Mouse (Mus musculus): ENCODE results near the gene Cep131. TPM values are rescaled to one million over a fixed set of nuclear protein-coding genes. Genes with fewer than 3 reads are reported as not detected.

The Cep131 gene
- polyA plus RNA-seq, 1 experiment from 2014 or later, result 51.9 TPM

DNA sequence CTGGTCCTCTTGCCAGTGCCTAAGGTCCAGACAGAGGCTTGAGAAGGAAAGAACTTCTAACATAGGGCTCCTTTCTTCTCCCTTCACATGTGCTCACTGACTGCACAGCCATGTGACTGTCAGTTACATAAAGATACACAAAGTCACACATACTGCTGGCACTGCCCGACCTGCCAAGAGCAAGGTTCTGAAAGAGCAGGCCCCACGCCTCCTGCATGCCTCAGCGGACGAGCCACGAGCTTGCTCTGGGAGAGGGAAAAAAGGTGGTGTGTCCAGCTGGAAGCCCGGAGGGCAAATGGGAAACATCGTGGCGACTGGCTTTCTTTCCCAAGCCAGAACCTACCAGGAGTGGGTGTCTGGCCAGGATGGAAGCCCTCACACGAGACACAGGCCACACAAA is 21.2 kb upstream of the Cep131 start:
- WGBS, result 85% methylated on average over 9 of the region's 9 CpGs

DNA sequence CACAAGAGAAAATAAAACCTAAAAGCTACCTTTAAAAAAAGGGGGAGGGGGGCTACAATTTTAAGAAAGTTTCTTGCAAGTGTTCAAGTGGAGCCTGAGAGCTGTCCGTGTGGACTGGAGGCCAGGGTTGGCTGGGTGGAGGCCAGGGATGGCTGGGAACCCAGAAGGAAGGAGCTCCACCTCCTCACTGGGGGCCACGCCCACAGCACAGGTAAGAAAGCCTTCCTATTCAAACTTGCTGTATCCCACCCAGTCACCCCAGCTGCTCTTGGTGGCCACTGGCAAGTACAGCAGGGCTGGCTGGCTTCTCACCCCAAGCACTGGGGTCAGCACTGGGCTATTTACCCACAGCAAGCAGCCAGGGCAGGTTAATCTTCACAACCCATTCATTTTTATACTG is 20.4 kb upstream of the Cep131 start:
- Histone ChIP-seq H3K4me1 (replicated peaks; ENCODE audit: control insufficient read depth, insufficient read depth, low read length) (no peaks in the 10 kb centered on the region), H3K36me3 (ENCODE audit: control insufficient read depth, insufficient read depth, low read length) (no peaks in the 10 kb centered on the region; the same call in 1 of the 2 replicates), H3K27me3 (ENCODE audit: control insufficient read depth, insufficient read depth, low read length) (no peaks in the 10 kb centered on the region), H3K9me3 (ENCODE audit: control insufficient read depth, low read length) (no peaks in the 10 kb centered on the region), H3K9ac (ENCODE audit: low read length) (no peak overlapping the region), H3K4me2 (ENCODE audit: low read depth, low read length, severe bottlenecking) (no peak overlapping the region), H3K27ac (ENCODE audit: low read depth, low read length) (no peak overlapping the region), H3K4me3 (ENCODE audit: low read depth, low read length) (no peak overlapping the region)
- no peak for DNase-seq (ENCODE audit: low spot score)
- 69% methylated on average over 2 of the region's 2 CpGs for WGBS
- no peak for ATAC-seq (replicated peaks; ENCODE audit: low FRiP score)

More for the DNA sequence above, 21.2 kb upstream of the Cep131 start:
- no peaks in the 10 kb centered on the region for H3K9me3 ChIP-seq (ENCODE audit: control insufficient read depth, low read length)
- H3K9ac ChIP-seq (ENCODE audit: low read length), result no peak overlapping the region
- no peaks in the 10 kb centered on the region; the same call in 1 of the 2 replicates for H3K36me3 ChIP-seq (ENCODE audit: control insufficient read depth, insufficient read depth, low read length)
- no peak overlapping the region for H3K4me2 ChIP-seq (ENCODE audit: low read depth, low read length, severe bottlenecking)
- no peak for DNase-seq (ENCODE audit: low spot score)
- no peak for ATAC-seq (replicated peaks; ENCODE audit: low FRiP score)
- H3K27ac ChIP-seq (ENCODE audit: low read depth, low read length), result no peak overlapping the region
- no peak overlapping the region for H3K4me3 ChIP-seq (ENCODE audit: low read depth, low read length)
- H3K27me3 ChIP-seq (ENCODE audit: control insufficient read depth, insufficient read depth, low read length), result no peaks in the 10 kb centered on the region
- no peaks in the 10 kb centered on the region for H3K4me1 ChIP-seq (replicated peaks; ENCODE audit: control insufficient read depth, insufficient read depth, low read length)

DNA sequence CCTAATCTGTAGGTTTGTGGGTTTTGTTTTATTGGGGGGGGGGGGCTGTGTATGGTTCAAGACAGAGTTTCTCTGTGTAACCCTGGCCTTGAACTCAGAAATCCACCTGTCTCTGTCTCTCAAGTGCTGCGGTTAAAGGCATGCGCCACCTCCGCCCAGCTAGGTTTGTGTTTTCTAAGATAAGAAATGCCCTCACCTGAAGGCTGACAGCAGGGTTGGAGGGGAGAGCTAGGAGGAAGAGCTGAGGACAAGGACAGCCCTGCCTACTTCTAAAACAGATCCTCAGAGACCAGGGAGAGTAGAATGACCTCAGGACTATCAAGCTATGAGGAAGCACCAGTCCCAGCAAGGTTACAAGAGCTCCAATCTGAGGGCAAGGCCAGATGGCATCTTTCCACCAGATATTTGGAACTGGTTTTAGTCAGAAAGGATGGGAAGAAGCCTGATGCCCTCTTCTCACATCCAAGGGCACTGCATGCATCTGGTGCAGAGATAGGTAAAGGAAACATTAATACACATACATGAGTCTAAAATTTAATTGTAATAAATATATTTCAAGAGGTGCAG is 16.9 kb upstream of the Cep131 start:
- no peaks in the 10 kb centered on the region for H3K9me3 ChIP-seq (ENCODE audit: control insufficient read depth, low read length)
- no peak overlapping the region for H3K27ac ChIP-seq (ENCODE audit: low read depth, low read length)
- no peak for ATAC-seq (replicated peaks; ENCODE audit: low FRiP score)
- DNase-seq (ENCODE audit: low spot score), result no peak
- no peaks in the 10 kb centered on the region; the same call in 1 of the 2 replicates for H3K36me3 ChIP-seq (ENCODE audit: control insufficient read depth, insufficient read depth, low read length)
- H3K4me3 ChIP-seq (ENCODE audit: low read depth, low read length), result no peak overlapping the region
- H3K4me2 ChIP-seq (ENCODE audit: low read depth, low read length, severe bottlenecking), result no peak overlapping the region
- no peaks in the 10 kb centered on the region for H3K27me3 ChIP-seq (ENCODE audit: control insufficient read depth, insufficient read depth, low read length)
- peaks cover 8% of the 10 kb centered on the region for H3K4me1 ChIP-seq (replicated peaks; ENCODE audit: control insufficient read depth, insufficient read depth, low read length)
- 97% methylated on average over 3 of the region's 3 CpGs for WGBS
- H3K9ac ChIP-seq (ENCODE audit: low read length), result no peak overlapping the region

DNA sequence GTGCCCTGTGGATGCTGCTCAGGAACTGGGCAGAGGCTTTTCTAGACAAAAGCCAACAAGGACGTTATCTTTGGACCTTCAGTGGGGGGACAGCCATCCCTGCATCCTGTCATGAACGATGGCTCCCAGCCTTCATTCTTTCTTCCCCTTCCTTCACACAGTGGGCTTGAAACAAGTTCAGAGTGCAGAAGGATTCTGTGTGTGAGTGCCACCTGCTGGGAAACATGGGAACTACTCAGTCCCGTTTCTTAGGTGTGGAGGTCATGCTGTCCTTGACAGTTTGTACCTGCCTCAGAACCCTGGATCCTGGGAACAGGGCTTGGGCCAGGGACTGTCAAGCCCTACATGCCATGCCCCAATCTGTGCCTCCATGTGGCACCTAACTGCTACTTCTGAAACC is 14.4 kb upstream of the Cep131 start:
- Histone ChIP-seq H3K9ac (ENCODE audit: low read length) (no peak overlapping the region), H3K27ac (ENCODE audit: low read depth, low read length) (no peak overlapping the region), H3K9me3 (ENCODE audit: control insufficient read depth, low read length) (no peaks in the 10 kb centered on the region), H3K4me2 (ENCODE audit: low read depth, low read length, severe bottlenecking) (no peak overlapping the region), H3K36me3 (ENCODE audit: control insufficient read depth, insufficient read depth, low read length) (no peaks in the 10 kb centered on the region; the same call in 1 of the 2 replicates), H3K27me3 (ENCODE audit: control insufficient read depth, insufficient read depth, low read length) (no peaks in the 10 kb centered on the region), H3K4me1 (replicated peaks; ENCODE audit: control insufficient read depth, insufficient read depth, low read length) (peaks cover 16% of the 10 kb centered on the region), H3K4me3 (ENCODE audit: low read depth, low read length) (no peak overlapping the region)
- DNase-seq (ENCODE audit: low spot score), result peak; percentile 79
- WGBS, result 5% methylated on average over 3 of the region's 3 CpGs
- ATAC-seq (replicated peaks; ENCODE audit: low FRiP score), result no peak

DNA sequence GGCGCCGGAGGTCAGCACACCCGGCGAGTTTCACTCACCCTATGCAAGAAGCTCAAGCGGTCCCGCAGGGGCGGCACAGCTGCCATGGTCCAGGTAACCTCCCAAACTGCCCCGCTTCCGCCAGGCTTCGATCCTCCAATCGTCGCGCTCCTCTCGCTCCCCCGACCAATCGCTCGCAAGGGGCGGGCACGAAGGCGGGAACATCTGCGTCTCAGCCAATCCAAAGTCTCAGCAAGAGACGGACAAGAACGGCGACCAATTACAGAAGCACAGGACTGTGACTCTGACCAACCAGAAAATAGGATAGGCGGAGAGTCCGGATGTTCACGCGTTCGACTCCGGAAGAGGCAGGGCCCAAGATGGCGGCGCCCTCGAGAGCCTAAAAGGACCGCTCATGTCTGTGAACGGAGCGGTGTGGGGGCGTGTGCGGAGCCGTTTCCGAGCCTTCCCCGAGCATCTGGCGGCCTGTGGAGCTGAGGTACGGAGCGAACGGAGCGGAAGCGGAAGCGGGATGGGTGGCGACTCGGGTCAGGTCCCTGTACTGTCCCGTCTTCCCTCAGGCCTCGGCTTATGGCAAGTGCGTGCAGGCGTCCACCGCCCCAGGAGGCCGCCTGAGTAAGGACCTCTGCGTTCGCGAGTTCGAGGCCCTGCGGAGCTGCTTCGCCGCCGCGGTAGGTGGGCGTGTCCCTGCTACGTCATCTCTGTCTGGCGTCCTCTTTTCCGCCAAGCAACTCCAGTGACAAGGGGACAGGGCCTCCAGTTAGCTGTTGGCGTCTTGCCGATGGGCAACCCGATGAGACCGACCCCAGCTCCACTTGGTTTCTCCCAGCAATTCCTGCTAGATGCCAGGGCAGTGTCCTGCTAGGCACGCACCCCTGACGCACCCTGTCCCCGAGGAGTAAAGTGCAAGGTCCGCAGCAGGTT is 12.2 kb upstream of the Cep131 start, which contains the start of the genes Tepsin and Ndufaf8:
Gene Tepsin (minus strand): TSS at position 144 of the 924 bp plus-strand sequence.
Gene Ndufaf8 (plus strand): TSS at position 341 of the 924 bp plus-strand sequence.
- H3K9ac ChIP-seq (ENCODE audit: low read length), result peak within 1 kb of the TSS; percentile 81
- no peaks in the 10 kb centered on the region for H3K9me3 ChIP-seq (ENCODE audit: control insufficient read depth, low read length)
- peak within 1 kb of the TSS; percentile 82 for H3K27ac ChIP-seq (ENCODE audit: low read depth, low read length)
- peak within 1 kb of the TSS; percentile 92 for H3K4me2 ChIP-seq (ENCODE audit: low read depth, low read length, severe bottlenecking)
- H3K4me1 ChIP-seq (replicated peaks; ENCODE audit: control insufficient read depth, insufficient read depth, low read length), result peaks cover 16% of the 10 kb centered on the region
- DNase-seq (ENCODE audit: low spot score) (peak; percentile 98), ATAC-seq (replicated peaks; ENCODE audit: low FRiP score) (peak; percentile 98)
- WGBS, result under 1% methylated on average over 77 of the region's 77 CpGs
- H3K27me3 ChIP-seq (ENCODE audit: control insufficient read depth, insufficient read depth, low read length), result no peaks in the 10 kb centered on the region
- H3K36me3 ChIP-seq (ENCODE audit: control insufficient read depth, insufficient read depth, low read length), result no peaks in the 10 kb centered on the region
- peak within 1 kb of the TSS; percentile 87 for H3K4me3 ChIP-seq (ENCODE audit: low read depth, low read length)

DNA sequence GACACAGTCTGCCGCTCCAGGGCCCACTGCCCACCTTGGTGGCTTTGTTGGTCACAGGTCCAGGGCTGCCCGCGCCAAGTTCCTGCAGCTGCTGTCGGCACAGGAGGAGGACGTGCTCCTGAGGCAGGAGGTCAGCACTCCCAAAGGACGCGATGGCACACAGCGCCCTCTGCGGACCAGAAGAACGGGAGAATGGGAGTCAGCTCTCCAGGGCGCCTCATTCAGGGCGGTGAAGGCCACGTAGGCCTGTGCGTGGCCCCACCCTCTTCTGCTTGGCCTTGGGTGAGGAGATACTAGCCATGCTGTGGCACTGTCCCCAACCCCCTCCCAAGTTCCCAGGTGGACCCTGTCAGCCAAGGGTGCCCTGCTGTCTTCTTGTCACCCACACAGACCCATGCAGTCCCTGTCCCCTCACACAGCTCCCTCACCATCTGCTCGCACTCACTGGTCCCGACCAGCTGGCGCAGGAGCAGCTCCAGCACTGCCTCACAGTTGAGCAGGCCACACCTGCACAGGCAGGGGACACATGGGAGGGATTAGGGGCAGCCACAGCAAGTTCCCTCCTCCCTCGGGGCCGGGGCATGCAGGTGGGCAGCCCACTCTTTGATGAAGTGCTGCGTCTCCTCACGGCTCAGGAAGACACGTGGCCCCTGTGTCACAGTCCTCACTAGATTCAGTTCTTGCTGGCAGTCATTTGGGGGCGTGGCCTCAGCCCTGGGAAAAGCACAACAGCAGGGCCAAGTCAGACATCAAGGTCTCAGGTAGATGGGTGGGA is 6.4 kb upstream of the Cep131 start:
- Histone ChIP-seq H3K27me3 (ENCODE audit: control insufficient read depth, insufficient read depth, low read length) (no peaks in the 10 kb centered on the region), H3K4me2 (ENCODE audit: low read depth, low read length, severe bottlenecking) (no peak overlapping the region), H3K27ac (ENCODE audit: low read depth, low read length) (no peak overlapping the region), H3K36me3 (ENCODE audit: control insufficient read depth, insufficient read depth, low read length) (peaks cover 3% of the 10 kb centered on the region; the same call in 1 of the 2 replicates), H3K4me3 (ENCODE audit: low read depth, low read length) (no peak overlapping the region), H3K4me1 (replicated peaks; ENCODE audit: control insufficient read depth, insufficient read depth, low read length) (peaks cover 6% of the 10 kb centered on the region; the same call in 1 of the 2 replicates), H3K9ac (ENCODE audit: low read length) (no peak overlapping the region), H3K9me3 (ENCODE audit: control insufficient read depth, low read length) (no peaks in the 10 kb centered on the region)
- no peak for DNase-seq (ENCODE audit: low spot score)
- ATAC-seq (replicated peaks; ENCODE audit: low FRiP score), result no peak
- 82% methylated on average over 23 of the region's 23 CpGs for WGBS

DNA sequence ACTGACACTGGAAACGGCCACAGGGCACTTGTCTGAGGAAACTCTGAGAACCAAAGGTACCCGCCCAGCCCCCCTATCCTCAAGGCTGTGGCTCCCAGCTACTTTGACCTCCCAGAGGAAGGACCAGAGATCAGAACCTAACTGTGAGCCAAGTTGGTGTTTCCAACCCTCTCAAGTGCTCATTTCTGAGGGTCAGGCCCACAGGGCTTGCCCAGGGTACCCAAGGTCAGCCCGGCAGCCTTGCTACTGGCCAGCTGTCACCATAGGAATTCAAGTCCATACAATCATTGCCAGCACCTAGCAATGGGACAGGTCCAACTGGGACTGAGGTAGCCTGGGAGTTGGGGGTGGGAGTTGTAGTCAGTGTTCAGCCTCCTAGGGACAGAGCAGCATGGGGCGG is 4.0 kb upstream of the Cep131 start:
- no peak for DNase-seq (ENCODE audit: low spot score)
- no peak for ATAC-seq (replicated peaks; ENCODE audit: low FRiP score)
- 97% methylated on average over 4 of the region's 4 CpGs for WGBS
- Histone ChIP-seq H3K9me3 (ENCODE audit: control insufficient read depth, low read length) (no peaks in the 10 kb centered on the region), H3K4me2 (ENCODE audit: low read depth, low read length, severe bottlenecking) (no peak overlapping the region), H3K27ac (ENCODE audit: low read depth, low read length) (no peak overlapping the region), H3K4me3 (ENCODE audit: low read depth, low read length) (no peak overlapping the region), H3K9ac (ENCODE audit: low read length) (no peak overlapping the region), H3K4me1 (replicated peaks; ENCODE audit: control insufficient read depth, insufficient read depth, low read length) (peaks cover 5% of the 10 kb centered on the region), H3K36me3 (ENCODE audit: control insufficient read depth, insufficient read depth, low read length) (peaks cover 3% of the 10 kb centered on the region; the same call in 1 of the 2 replicates), H3K27me3 (ENCODE audit: control insufficient read depth, insufficient read depth, low read length) (no peaks in the 10 kb centered on the region)

Data from forebrain, embryonic 11.5 days (tissue).